Mouse (Mus musculus) heart, embryonic 15.5 days (tissue): ENCODE data around the gene Fam161b. TPM values are rescaled to one million over a fixed set of nuclear protein-coding genes. Genes with fewer than 3 reads are reported as not detected.
A peak's percentile ranks its signal among the peaks of the same experiment; 100 is the strongest.

Experiments
- ATAC-seq: fragments of 200-750 bp; cut with Nextera tagmentation; replicated peaks from 2 replicates; pipeline ENCODE4 v1.8.0; 2017; ENCODE audit warnings: low read depth, moderate TSS enrichment; ENCODE audit not compliant: insufficient number of reproducible peaks, insufficient read depth, low FRiP score
- H3K27ac ChIP-seq: fragments of 300-500 bp; sonication (generic); 2 replicates; pipeline ENCODE4 v1.5.1; 2015; ENCODE audit warnings: mild to moderate bottlenecking, inconsistent platforms
- H3K27me3 ChIP-seq: fragments of 300-500 bp; sonication (generic); 2 replicates; pipeline ENCODE4 v1.6.1; 2015; ENCODE audit warnings: inconsistent platforms
- H3K36me3 ChIP-seq: fragments of 300-500 bp; sonication (generic); 2 replicates; pipeline ENCODE4 v1.6.1; 2015; ENCODE audit warnings: mild to moderate bottlenecking, inconsistent platforms
- H3K4me1 ChIP-seq: fragments of 300-500 bp; sonication (generic); replicated peaks from 2 replicates; pipeline ENCODE4 v1.6.1; 2015; ENCODE audit warnings: inconsistent platforms
- H3K4me2 ChIP-seq: fragments of 300-500 bp; sonication (generic); 2 replicates; pipeline ENCODE4 v1.6.1; 2015; ENCODE audit warnings: inconsistent platforms, mild to moderate bottlenecking, moderate library complexity
- H3K4me3 ChIP-seq: fragments of 300-500 bp; sonication (generic); 2 replicates; pipeline ENCODE4 v1.5.1; 2015; ENCODE audit warnings: mild to moderate bottlenecking, inconsistent platforms
- H3K9ac ChIP-seq: fragments of 300-500 bp; sonication (generic); 2 replicates; pipeline ENCODE4 v1.6.1; 2015; ENCODE audit warnings: mild to moderate bottlenecking, inconsistent platforms
- H3K9me3 ChIP-seq: fragments of 300-500 bp; sonication (generic); replicated peaks from 2 replicates; pipeline ENCODE4 v1.6.1; 2016; ENCODE audit warnings: inconsistent platforms
- WGBS: fragments of 180-500 bp; shearing (Covaris S2); methylation state at CpG from one replicate; pipeline ENCODE4 v1.1.7; 2015; ENCODE audit warnings: mixed read lengths; 5-methylcytosine and 5-hydroxymethylcytosine counted together
- polyA plus RNA-seq: library from polyadenylated mRNA; unstranded; fragments of >200 nt; fragmentation: Nextera tagmentation; extraction: Ambion mirVana; gene quantifications from 2 replicates; pipeline ENCODE4 v1.2.1, GENCODE M21; 2015

Gene Fam161b
- polyA plus RNA-seq, 1 experiment from 2014 or later: 7.1 TPM

DNA sequence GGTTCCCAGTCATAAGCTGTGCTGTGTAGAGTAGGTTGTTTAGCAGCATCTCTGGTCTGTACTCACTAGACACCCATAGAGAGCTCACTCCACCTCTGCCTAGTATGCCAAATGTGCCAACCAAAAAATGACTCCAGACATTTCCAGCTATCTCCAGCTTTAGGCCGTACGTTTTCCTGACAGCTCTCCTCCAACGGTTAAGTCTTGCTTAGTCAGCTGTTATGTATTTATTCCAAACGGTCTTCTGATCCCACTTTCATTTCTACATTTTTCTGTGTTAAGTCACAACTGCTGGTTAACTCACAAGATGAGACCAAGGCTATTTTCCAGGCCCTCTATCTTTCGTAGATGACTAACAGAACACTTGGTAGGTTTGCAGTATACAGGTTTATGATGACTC lies 37.0 kb upstream of the Fam161b start:
- Histone ChIP-seq H3K9me3 (no peaks in the 10 kb centered on the region), H3K27me3 (no peaks in the 10 kb centered on the region), H3K4me3 (no peak overlapping the region), H3K9ac (no peak overlapping the region), H3K4me2 (no peak overlapping the region), H3K4me1 (peaks cover 4% of the 10 kb centered on the region), H3K27ac (no peak overlapping the region), H3K36me3 (no peaks in the 10 kb centered on the region)
- 79% methylated on average over 5 of the region's 5 CpGs for WGBS
- no peak for ATAC-seq

DNA sequence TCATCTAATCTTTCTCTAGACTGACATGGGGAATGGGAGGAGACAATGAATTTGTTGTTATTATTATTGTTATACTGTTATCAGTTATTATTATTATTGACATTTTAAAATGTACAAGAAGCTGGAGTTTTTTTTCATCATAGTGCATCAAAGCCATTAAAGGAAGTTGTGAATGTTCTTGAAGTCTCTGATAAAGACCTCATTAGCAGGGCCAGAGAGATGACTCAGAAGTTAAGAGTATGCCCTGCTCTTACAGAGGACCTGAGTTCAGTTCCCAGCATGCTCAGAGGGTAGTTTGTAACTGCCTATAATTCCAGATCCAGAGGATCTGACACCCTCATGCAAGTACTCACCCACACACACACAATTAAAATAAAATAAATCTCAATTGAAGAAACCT lies 36.1 kb upstream of the Fam161b start:
- H3K4me2 ChIP-seq: no peak overlapping the region
- ATAC-seq: no peak
- no peak overlapping the region for H3K4me3 ChIP-seq
- H3K4me1 ChIP-seq: peaks cover 4% of the 10 kb centered on the region
- no peaks in the 10 kb centered on the region for H3K27me3 ChIP-seq
- 0 out of 2 replicates have a peak, but pooled peaks cover 3% of the 10 kb centered on the region for H3K36me3 ChIP-seq
- H3K9ac ChIP-seq: no peak overlapping the region
- no peaks in the 10 kb centered on the region for H3K9me3 ChIP-seq
- H3K27ac ChIP-seq: no peak overlapping the region

DNA sequence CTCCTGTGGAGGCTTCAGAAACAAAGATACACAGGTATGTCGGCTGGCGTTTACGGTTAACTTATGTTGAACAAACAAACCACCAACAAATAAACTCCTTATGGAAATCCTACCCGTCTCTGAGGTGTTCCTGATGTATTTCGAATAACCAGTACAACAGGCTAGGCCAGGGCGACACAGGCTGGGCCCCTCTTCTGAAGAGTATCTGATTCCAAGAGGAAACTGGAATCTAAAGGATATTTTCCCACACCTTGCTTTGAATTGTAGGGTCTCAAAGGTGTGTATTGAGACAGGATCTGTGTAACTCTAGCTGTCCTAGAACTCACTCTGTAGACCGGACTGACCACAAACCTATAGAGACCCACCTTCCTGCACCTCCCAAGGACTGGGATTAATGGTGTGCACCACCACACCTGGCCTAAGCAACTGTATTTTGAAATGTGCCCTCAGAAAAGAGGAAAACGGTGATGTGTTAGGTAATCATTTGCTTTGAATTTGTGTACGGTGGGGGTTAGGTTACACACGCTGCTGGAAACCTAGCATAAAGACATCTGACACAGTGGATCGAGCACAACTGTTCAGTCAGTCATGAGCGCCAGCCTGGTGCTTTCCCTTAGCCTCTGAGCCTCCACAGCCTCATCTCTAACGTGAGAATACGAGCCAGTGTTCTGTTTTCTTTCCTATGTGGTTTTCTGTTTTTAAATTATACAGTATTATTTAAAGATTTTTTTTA lies 35.5 kb upstream of the Fam161b start:
- no peak for ATAC-seq
- H3K9me3 ChIP-seq: no peaks in the 10 kb centered on the region
- H3K4me2 ChIP-seq: no peak overlapping the region
- no peak overlapping the region for H3K27ac ChIP-seq
- H3K9ac ChIP-seq: no peak overlapping the region
- WGBS: 88% methylated on average over 14 of the region's 14 CpGs
- H3K36me3 ChIP-seq: peaks cover 3% of the 10 kb centered on the region; the same call in 1 of the 2 replicates
- no peak overlapping the region for H3K4me3 ChIP-seq
- H3K4me1 ChIP-seq: peaks cover 4% of the 10 kb centered on the region
- H3K27me3 ChIP-seq: no peaks in the 10 kb centered on the region

DNA sequence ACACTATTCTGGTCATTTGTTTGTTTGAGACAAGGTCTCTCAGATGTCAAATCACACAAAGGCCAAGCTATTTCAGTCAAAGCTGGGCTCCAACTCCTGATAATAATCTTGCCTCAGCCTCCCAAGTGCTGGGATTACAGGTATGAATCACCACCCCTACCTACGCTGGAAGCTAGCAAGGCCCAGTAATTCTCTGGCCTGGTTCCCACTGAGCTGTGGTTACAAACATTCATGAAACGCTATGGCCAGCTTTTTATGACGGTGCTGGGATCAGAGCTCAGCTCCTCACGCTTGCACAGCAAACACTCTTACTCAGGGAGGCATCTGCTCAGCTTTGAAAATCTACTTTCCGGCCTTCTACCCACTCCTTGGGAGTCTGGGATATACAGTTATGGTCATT lies 32.2 kb upstream of the Fam161b start:
- peaks cover 3% of the 10 kb centered on the region; the same call in 1 of the 2 replicates for H3K36me3 ChIP-seq
- no peak overlapping the region for H3K27ac ChIP-seq
- no peak for ATAC-seq
- H3K9ac ChIP-seq: no peak overlapping the region
- WGBS: 82% methylated on average over 5 of the region's 5 CpGs
- H3K4me1 ChIP-seq: peaks cover 6% of the 10 kb centered on the region
- H3K27me3 ChIP-seq: no peaks in the 10 kb centered on the region
- H3K4me3 ChIP-seq: no peak overlapping the region
- H3K9me3 ChIP-seq: no peaks in the 10 kb centered on the region
- H3K4me2 ChIP-seq: no peak overlapping the region

DNA sequence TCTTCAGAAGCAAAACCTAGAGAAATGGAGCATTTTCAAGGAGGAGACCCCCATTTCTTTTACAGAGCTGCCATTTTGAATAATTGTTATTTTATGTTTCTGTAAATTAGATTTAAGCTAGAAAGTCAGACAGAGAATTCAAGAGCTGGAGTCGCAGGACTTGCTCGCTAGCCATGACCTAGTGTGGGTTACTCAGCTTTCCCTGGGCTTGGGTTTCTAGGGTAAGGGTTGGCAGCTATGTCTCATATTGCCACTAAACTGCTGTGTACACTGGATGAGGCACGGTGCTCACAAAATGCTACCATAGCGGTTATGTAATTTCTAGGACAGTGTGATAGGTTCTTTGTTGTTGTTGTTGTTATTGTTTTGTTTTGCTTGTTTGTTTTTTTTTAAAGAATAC lies 31.0 kb upstream of the Fam161b start:
- Histone ChIP-seq H3K4me3 (no peak overlapping the region), H3K27me3 (no peaks in the 10 kb centered on the region), H3K4me2 (no peak overlapping the region), H3K27ac (no peak overlapping the region), H3K36me3 (peaks cover 3% of the 10 kb centered on the region; the same call in 1 of the 2 replicates), H3K9ac (no peak overlapping the region), H3K9me3 (no peaks in the 10 kb centered on the region), H3K4me1 (peaks cover 6% of the 10 kb centered on the region)
- WGBS: 98% methylated on average over 4 of the region's 4 CpGs
- no peak for ATAC-seq

DNA sequence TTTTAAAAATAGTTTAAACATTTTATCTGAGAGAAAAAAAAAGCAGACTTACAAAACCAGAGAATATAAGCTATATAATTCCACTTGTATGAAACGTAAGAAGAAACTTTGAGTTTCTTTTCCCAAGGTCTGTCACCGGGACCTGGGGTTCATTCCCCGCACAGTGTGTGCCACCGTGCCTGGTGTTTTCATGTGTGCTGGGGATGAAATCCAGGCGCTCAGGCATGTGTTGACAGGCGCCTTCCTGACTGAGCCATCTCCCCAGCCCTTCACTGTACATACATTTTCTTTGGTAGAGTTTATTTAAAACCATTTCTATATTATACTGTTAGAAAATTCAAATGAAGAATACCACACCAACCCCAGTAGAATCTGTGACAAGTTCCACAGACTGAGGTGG lies 28.7 kb upstream of the Fam161b start:
- no peaks in the 10 kb centered on the region for H3K27me3 ChIP-seq
- peak overlapping the region; percentile 58 for H3K27ac ChIP-seq
- no peak overlapping the region for H3K4me3 ChIP-seq
- WGBS: 29% methylated on average over 6 of the region's 6 CpGs
- H3K9ac ChIP-seq: no peak overlapping the region
- H3K4me1 ChIP-seq: peaks cover 17% of the 10 kb centered on the region
- no peaks in the 10 kb centered on the region for H3K9me3 ChIP-seq
- ATAC-seq: 0 out of 2 replicates have a peak, but pooled peaks have one; percentile 60
- no peak overlapping the region for H3K4me2 ChIP-seq
- H3K36me3 ChIP-seq: peaks cover 3% of the 10 kb centered on the region; the same call in 1 of the 2 replicates

DNA sequence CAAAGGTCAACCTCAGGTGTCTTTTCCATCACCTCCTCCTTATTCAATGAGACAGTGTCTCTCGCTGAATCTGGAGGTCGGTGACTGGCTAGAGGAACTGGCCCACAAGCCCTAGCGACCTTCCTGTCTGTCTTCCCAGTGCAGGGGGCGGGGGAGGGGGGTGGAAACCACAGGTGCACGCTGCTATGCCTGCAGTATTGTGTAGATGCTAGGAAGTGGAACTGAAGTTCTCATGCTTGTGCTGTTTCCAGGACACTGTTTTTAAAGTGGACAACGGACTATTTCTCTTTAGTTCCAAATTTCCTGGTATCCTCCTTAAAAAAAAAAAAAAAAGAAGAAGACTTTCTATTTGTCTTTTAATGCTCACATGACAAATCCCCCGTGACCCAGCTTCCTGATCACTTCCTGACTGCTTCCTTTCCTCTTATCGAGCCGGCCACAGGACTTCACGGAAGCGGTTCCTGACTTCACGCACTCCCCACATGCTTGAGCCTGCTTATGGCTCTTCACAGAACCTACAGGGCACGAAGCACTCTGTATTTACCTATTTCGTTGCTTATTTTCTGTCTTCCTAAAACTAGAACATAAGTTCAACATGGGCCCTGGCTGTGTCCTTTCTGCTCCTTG lies 27.3 kb upstream of the Fam161b start:
- no peaks in the 10 kb centered on the region for H3K9me3 ChIP-seq
- H3K27ac ChIP-seq: no peak overlapping the region
- no peak for ATAC-seq
- H3K4me3 ChIP-seq: no peak overlapping the region
- peaks cover 32% of the 10 kb centered on the region for H3K4me1 ChIP-seq
- H3K36me3 ChIP-seq: peaks cover 3% of the 10 kb centered on the region; the same call in 1 of the 2 replicates
- WGBS: 65% methylated on average over 14 of the region's 14 CpGs
- H3K9ac ChIP-seq: no peak overlapping the region
- H3K27me3 ChIP-seq: no peaks in the 10 kb centered on the region
- H3K4me2 ChIP-seq: no peak overlapping the region

DNA sequence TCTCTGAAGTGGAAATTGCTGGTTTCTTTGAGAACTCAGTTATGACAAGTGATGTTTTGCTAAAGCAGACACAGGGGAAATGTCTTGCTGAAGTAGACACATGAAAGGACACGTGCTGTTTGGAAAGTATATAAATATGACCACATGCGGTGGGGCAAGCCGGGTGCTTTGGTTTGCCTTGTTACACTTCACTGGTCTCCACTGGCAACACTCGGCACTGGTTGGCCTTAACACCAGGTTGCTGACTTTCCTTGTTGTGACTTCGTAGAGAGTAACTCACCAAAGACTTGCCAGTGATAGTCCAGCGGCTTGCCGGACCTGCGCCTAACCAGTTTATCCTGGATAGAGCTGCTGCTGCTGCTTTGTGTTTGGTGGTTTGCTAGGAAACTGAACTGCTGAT lies 26.5 kb upstream of the Fam161b start:
- Histone ChIP-seq H3K4me2 (no peak overlapping the region), H3K27me3 (no peaks in the 10 kb centered on the region), H3K9me3 (no peaks in the 10 kb centered on the region), H3K4me3 (no peak overlapping the region), H3K9ac (no peak overlapping the region), H3K36me3 (no peaks in the 10 kb centered on the region; the same call in 1 of the 2 replicates), H3K27ac (no peak overlapping the region), H3K4me1 (peaks cover 36% of the 10 kb centered on the region)
- ATAC-seq: no peak
- 81% methylated on average over 8 of the region's 8 CpGs for WGBS

DNA sequence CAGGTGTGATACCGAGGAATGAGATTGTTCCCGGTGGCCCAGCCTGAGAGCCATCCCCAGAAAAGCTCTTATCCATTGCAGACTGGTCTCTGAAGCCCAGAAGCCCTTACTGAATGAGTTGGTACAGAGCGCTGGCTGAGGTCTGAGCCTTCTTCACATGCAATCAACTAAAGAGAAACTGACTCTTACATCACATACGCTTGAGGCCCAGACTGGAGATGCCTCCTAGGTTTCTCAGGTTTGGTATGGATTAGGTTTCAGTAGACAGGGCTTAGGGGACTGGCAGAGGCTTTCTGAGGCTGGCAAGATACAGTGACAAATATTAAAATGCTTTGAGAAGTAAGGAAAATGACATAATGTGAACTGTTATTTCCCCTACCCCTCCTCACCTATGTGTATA lies 23.8 kb upstream of the Fam161b start:
- 89% methylated on average over 4 of the region's 4 CpGs for WGBS
- peak overlapping the region; percentile 90 for H3K27ac ChIP-seq
- no peaks in the 10 kb centered on the region for H3K9me3 ChIP-seq
- H3K9ac ChIP-seq: no peak overlapping the region
- H3K4me2 ChIP-seq: no peak overlapping the region
- ATAC-seq: no peak
- H3K4me1 ChIP-seq: peaks cover 41% of the 10 kb centered on the region
- H3K36me3 ChIP-seq: no peaks in the 10 kb centered on the region
- H3K27me3 ChIP-seq: no peaks in the 10 kb centered on the region
- no peak overlapping the region for H3K4me3 ChIP-seq

DNA sequence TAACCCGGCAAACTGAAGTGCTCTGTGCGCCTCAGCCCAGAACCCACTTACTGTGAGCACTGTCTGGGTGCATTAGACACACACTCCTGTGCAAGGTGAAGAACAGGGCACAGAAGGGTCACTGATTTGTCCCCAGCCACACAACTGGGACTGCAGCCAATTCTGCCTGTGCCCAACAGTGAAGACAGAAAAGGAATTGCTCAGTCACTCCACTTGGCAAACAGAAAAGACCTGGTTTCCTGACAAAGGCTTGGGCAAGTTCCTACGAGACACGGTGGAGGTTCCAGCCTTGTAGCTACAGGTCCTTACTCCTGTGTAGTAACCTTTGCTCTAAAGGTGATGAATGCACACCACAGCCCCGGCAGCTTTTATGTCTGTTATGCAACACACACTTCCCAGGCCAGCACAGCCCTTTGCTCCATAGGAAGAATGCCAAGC lies 23.0 kb upstream of the Fam161b start:
- Histone ChIP-seq H3K4me2 (peak overlapping the region; percentile 19), H3K4me1 (peaks cover 41% of the 10 kb centered on the region), H3K27ac (peak overlapping the region; percentile 90), H3K36me3 (peaks cover under 1% of the 10 kb centered on the region; the same call in 1 of the 2 replicates), H3K4me3 (no peak overlapping the region), H3K9ac (no peak overlapping the region), H3K9me3 (no peaks in the 10 kb centered on the region), H3K27me3 (no peaks in the 10 kb centered on the region)
- 32% methylated on average over 5 of the region's 5 CpGs for WGBS
- peak; percentile 79 for ATAC-seq

DNA sequence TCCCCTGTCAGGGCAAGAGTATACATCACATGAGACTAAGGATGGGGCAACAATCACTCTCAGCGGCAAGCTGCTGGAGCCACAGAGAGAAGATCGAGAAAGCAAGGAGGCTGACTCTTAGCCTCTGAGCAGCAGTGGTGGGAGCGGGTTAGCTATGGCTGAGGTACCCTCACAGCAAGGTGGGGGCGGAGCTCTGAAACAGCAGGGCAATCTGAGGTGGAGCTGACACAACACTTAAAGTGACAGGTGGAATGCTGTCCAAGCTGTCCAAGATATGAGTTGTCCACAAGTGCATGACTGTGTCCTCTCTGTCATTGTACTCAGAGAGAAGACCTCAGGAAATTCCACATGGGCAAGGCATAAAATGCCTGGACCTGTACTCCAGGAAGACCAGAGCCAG lies 20.7 kb upstream of the Fam161b start:
- ATAC-seq: peak; percentile 62
- no peaks in the 10 kb centered on the region for H3K9me3 ChIP-seq
- H3K4me2 ChIP-seq: peak overlapping the region; percentile 39
- no peak overlapping the region for H3K9ac ChIP-seq
- peaks cover 41% of the 10 kb centered on the region for H3K4me1 ChIP-seq
- no peaks in the 10 kb centered on the region for H3K27me3 ChIP-seq
- H3K36me3 ChIP-seq: peaks cover 16% of the 10 kb centered on the region; the same call in 1 of the 2 replicates
- peak overlapping the region; percentile 33 for H3K4me3 ChIP-seq
- H3K27ac ChIP-seq: peak overlapping the region; percentile 81
- WGBS: 55% methylated on average over 4 of the region's 4 CpGs
